Mouse (Mus musculus) left cerebral cortex, postnatal 25 days (tissue): Measurements from ENCODE around the gene Lrrc47. TPM values are rescaled to one million over a fixed set of nuclear protein-coding genes. Genes with fewer than 3 reads are reported as not detected.

Experiments
- DNase-seq, 2 experiments: peaks; one replicate each; pipeline ENCODE4 v3.0.0; 2022; ENCODE audit warnings: low spot score in 2 of 2, mixed read lengths in 1 of 2
- intact Hi-C: fragments of 180-260 bp; cut with DNase I; formaldehyde crosslinking; loops from one replicate; pipeline ENCODE4 v1.15.1; 2025
- total RNA-seq, 2 experiments: library from RNA; stranded (reverse); gene quantifications; 2 replicates each; pipeline ENCODE4 v1.2.3; 2021

Lrrc47 gene
- total RNA-seq, 2 experiments from 2014 or later = 53.6 to 63.3 TPM

GRCm38 (mm10) chr4:154064827-154065773, 53.6 kb downstream of the Lrrc47 start:
- peak; percentile 26 to 62 for DNase-seq
- intact Hi-C loops = loop anchor here (1.0 to 10.0 kb wide), 4 partner anchors 40 to 240 kb away; partner anchors contain the start of genes Arhgef16 and Tprgl

DNA sequence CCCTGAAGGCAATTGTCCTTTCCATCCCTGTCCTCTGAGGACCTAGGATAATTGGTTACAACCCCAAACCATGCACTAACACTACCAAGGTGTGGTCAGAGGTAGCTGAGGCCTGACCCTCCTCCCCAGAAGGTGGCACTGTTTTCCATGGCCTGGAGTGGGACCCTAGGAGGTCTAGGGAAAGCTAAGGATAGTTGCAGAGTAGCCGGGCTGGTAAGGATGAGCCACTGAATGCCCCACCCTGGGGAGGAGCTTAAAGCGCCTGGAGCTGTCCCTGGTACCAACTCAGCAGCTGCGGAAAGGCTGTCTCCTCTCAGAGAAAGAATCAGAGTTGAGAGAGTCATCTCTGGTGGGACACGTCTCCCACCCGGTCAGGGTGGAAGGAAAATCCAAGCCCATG, 59.4 kb downstream of the Lrrc47 start:
- DNase-seq = no peak
- intact Hi-C loops = no loop called here

Other genes with a start within 250 kb of the Lrrc47 start
- gene A430005L14Rik, start 54.5 kb upstream of the Lrrc47 start, total RNA-seq = 10 to 100 TPM; 25.9 to 29.3 TPM
- gene Dffb, start 36.6 kb upstream of the Lrrc47 start, total RNA-seq = 10 to 100 TPM in 1 of 2 experiments, 1 to 10 TPM in 1; 9.3 to 12.8 TPM
- gene Cep104, start 36.5 kb upstream of the Lrrc47 start, total RNA-seq = 10 to 100 TPM; 32.3 to 32.6 TPM
- 1 to 10 TPM; 9.4 to 9.8 TPM for gene Smim1, start 14.5 kb downstream of the Lrrc47 start, total RNA-seq
- gene Ccdc27, start 30.9 kb downstream of the Lrrc47 start, total RNA-seq = not detected
- under 1 TPM; 0.30 to 0.50 TPM for gene Trp73, start 128.5 kb downstream of the Lrrc47 start, total RNA-seq
- 10 to 100 TPM; 30.7 to 34.8 TPM for gene Wrap73, start 130.6 kb downstream of the Lrrc47 start, total RNA-seq
- gene Tprgl, start 148.9 kb downstream of the Lrrc47 start, total RNA-seq = 100 to 1,000 TPM; 151 to 153 TPM
- gene Megf6, start 159.0 kb downstream of the Lrrc47 start, total RNA-seq = 1 to 10 TPM; 3.6 to 5.8 TPM